Mouse (Mus musculus): Measurements from ENCODE around the gene Glod4. TPM values are rescaled to one million over a fixed set of nuclear protein-coding genes. Genes with fewer than 3 reads are reported as not detected.

The Glod4 gene
- total RNA-seq (2017): 57.1 and 60.8 TPM in 2 replicates

DNA sequence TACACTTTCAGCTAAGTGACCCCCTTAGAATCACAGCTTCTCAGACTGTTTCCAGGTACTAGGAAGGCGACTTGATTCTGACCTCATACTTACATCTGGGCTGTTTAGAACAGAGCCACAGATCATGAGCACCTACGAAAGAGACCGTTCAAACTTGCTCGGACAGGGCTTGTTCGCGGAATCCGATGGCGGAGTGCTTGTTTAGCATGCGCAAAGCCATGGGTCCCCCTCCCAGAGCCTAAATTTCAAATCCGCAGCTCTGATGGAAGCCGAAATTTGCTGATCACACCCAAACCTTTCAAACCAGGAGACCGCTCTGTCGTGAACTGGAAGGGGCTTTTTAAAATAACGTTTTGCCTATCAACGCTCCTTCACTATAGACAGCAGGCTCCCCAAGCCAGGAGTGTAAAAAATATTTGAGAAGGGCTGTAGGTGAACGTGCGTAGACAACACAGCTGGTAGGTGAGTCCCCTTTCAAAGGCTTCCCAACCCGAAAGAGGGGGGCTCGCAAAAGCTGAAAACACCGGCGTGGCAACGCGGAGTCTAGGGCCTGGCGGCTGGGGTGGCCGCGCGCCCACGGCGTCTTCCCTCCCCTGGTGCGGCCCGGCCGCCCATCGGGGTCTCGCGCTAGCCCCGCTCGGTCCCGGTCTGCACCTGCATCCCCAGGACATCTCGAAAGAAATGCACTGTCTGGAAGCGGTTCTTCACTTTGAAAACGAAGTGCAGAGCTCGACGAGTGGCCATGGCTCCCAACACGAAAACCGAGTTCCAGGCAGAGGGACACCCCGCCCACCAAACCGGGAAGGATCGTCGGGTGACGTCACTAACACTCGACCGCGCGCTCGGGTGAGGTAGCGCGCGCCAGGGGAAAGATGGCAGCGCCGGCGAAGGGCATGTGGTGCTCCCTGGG lies at the start of gene Glod4, which contains the start of gene Mrm3:
Glod4 (minus strand) TSS at position 825 of the 910 bp plus-strand sequence.
Mrm3 (plus strand) TSS at position 815 of the 910 bp plus-strand sequence.
- ATAC-seq (ENCODE audit: extremely low read depth, insufficient number of reproducible peaks, low FRiP score, poor library complexity, severe bottlenecking): peak; percentile 86

DNA sequence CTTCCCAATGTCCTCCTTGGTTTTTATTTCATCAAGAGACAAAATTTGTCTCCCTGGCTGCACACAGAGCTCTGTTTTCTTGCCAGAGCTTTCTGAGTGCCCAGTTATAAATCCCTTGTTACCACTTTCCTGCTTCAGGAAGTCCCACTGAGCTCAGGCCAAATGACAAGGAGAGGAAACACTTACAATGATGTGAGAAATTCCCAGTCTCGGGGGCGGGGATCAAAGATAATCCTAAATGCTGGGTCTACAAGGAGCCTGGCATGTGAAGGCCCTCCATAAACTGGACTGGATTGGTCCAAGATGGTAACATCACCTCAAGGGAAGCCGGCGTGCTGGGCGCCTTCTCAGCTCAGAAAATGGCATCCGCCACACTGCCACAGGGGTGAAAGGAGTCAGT lies 49.3 kb upstream of the Glod4 start:
- ATAC-seq (ENCODE audit: extremely low read depth, insufficient number of reproducible peaks, low FRiP score, poor library complexity, severe bottlenecking): no peak

DNA sequence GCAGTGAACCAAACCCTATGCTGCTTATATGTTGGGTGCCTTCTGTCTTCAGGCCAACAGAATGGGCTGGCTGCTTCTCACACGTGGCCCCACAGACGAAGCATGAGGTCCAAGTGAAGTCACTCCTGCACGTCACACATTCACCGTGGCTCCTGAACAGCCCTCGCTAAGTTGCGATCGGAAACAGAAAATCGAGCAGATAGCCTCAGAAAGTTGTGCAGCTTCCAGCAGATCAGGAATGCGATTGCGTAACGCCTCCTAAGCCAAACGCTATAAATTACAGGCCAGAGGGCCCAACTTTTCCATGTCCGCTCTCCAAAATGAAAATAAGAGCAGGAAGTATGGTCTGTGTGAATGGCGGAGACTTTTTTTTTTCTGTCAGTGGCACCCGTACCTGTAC lies 48.9 kb upstream of the Glod4 start:
- ATAC-seq (ENCODE audit: extremely low read depth, insufficient number of reproducible peaks, low FRiP score, poor library complexity, severe bottlenecking): no peak

DNA sequence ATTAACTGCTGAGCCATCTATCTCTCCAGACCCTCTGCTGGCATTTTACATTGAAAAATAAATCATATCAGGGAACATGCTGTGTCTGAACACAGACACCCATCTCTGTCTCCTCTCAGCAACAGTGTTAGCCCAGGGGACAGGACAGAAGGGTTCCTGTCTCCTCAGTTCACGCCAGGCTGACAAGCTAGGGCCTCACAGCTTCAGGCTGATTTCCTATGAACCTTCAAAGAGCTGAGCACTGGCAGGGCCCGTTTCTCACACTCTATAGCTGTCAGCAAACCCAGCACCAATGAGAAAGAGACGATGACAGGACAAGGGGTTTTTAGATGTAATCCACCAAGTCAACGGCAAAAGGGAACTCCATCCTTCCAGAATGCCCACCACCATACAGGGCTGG lies 48.4 kb upstream of the Glod4 start:
- no peak for ATAC-seq (ENCODE audit: extremely low read depth, insufficient number of reproducible peaks, low FRiP score, poor library complexity, severe bottlenecking)

DNA sequence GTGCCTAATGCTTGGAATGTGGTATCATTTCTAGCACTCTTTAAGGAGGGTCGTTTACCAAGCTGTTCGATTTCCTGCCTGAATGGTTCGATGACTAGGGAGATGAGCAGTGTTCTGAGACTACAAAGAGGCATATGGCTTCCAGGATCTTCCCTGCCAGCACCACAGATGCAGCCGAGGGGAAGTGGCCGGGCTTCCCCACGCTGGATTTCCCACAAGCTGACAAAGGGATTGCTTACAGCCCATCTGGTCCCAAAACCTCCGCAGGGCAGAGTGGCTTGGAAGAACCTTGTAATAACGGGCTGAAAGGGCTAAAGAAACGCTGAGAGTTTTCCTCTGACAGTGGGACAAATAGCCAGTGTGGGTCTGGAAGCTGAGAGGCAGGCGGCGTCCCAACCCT lies 46.8 kb upstream of the Glod4 start:
- no peak for ATAC-seq (ENCODE audit: extremely low read depth, insufficient number of reproducible peaks, low FRiP score, poor library complexity, severe bottlenecking)

DNA sequence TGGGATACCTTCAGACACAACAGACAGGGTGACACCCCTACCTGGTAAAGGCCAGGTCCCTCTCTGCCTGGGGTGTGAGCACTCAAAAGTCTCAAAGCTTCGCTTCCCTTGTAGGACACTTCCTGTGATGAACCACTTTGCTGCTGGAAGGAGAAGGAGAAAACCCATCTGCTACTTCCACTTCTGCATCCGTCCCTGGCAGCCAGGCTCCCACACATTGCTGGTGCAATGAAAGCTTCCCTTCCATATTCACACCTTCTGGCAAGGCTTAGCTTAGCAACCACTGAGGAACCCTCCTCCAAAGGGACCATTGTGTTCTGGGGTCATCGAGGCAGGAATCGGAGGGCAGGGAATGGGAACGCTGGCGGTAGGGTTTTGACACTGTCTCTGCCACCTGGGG lies 45.1 kb upstream of the Glod4 start:
- no peak for ATAC-seq (ENCODE audit: extremely low read depth, insufficient number of reproducible peaks, low FRiP score, poor library complexity, severe bottlenecking)

DNA sequence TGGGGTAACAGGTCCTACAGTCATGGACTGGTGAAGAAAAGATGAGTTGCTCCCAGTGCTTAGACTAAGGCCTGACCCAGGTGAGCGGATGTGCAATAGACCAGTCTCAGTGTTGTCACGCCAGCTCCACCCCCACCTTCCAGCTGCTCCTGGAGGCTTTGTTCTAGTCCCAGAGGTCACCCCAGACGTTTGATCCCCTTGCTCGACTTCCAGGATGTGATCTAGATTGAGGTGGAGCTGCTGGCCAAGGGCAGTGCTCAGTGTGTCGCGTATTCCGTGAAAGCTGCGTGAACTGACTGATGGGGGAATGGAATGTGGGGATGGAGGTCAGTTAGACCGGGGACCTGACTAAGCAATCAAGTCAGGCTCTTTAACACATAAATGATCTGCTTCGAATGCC lies 43.8 kb upstream of the Glod4 start:
- ATAC-seq (ENCODE audit: extremely low read depth, insufficient number of reproducible peaks, low FRiP score, poor library complexity, severe bottlenecking): no peak

DNA sequence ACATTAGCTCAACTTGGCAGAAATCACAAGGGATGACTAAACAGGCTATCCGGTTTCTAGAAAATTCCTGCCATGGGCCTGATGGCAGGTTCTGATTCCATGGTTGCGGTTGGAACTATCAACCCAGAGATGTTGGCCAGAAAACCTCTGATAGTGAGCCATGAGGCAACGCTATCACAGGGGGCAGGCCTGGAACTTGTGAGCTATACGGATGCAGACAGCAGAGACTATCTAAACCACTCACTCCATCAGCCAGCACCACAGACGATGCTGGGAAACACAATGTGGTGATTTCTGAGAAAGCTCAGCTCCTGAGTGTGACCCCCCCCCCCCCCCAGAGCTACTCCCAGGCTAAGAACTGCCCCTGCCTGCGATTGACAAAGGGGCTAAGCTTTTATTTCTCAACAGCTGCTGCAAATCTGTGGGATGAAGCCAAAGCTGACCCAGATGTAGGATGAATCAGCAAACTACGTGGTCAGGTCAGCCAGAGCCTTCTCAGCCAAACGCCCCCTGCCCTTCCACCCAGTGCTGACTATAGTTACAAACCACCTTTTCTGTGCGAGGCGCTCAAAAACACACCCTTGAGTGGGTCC lies 43.1 kb upstream of the Glod4 start:
- ATAC-seq (ENCODE audit: extremely low read depth, insufficient number of reproducible peaks, low FRiP score, poor library complexity, severe bottlenecking): no peak

DNA sequence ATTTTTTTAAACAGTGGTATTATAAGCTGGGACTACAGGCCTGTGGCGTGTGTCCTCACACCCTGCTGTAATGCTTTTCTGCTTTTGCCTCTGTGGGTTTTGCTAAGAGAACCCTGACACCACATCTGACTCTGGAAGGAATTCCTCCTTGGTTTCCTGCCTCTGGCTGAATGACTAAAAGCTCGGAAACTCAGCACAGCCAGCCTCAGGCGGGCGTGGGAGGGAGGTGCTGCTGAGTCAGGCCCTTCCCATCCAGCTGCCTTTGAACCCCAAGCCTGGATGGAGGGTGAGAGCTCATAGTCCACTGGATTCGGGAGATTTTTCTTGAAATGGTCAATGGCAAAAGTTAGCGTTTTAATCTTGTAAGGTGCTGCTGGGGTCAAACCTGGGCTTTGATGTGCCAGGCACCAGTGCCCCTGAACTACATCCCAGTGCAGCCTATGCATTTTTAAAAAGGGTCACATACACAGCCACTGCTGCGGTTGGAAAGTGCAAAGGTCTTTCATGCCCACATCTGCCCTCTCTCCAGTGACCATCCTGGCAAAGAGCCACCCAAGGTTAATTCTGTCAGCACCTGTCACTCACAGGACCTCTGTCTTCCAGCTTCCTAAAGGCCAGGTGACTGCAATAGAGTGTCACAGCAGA lies 42.0 kb upstream of the Glod4 start:
- ATAC-seq (ENCODE audit: extremely low read depth, insufficient number of reproducible peaks, low FRiP score, poor library complexity, severe bottlenecking): no peak

DNA sequence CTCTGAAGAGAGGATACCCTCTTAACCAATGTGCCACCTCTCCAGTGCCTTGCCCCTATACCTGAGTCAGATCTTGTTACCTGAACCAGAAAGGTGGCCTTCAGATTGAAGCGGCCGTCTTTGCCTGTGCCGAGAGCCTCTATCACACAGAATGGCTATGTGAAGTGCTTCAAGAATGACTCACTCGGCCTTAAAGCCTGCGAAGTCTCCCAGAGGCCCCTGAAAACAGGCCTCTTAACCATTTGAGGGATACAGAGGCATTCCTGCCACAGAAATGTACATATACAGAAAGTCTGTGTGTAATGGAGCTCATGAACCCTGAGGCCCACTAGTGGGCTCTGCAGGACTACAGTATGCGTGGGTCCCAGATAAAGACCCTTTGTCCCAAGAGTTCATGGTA lies 40.3 kb upstream of the Glod4 start:
- ATAC-seq (ENCODE audit: extremely low read depth, insufficient number of reproducible peaks, low FRiP score, poor library complexity, severe bottlenecking): no peak

DNA sequence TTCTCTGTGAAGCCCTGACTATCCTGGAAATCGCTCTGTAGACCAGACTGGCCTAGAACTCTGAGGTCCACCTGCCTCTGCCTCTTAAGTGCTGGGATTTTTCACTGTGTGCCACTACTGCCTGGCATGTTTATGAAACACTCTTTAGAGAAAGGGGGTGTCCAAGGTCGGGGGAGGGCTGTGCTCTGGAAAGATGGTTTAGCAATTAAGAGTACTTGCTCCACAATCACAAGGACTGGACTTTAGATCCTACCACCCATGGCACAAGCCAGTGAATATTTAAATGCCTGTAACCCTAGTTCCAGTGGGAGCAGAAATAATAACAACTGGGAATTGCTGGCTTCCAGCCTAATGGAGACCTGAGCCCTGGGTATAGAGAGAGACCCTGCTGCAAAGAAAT lies 36.4 kb upstream of the Glod4 start:
- ATAC-seq (ENCODE audit: extremely low read depth, insufficient number of reproducible peaks, low FRiP score, poor library complexity, severe bottlenecking): no peak

DNA sequence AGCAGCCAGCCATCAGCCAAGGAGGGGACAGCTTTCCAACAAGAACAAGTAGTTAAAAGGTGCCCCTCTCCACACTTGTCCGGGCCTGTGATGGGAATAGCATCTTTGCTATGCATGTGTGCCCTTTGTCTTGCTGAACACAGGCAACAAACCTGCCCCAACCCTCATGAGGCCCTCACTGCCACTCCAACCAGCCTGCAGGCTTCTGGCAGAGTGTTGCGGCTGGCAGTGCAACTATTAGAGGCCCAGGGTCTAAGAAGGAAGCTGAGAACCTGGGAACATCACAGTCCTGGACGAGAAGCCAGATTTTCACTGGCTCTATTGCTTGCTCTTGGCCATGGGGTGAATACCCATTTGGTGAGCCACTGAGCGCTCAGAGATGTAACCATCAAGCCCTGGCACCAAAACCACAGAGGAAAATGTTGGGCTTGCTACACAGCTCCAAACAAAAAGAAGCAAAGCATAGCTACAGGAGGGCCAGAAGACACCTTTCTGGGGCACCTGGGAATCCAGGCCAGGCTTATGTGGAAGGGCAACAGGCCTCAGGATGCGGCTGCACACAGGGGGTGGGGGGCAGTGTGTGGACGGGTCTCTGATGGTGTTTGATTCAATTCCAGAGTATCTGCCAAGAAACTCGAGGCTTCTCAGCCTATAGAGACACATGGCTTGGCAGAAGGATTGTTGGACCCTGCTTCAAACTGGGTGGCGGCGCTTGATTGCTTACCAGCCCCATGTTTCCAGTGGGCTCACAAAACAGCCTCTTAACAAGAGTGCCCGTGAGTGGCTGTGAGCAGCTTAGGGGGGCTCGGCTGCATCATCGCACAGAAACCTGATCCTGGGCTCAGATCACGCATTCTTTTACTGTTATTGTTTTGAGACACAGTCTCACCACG lies 35.7 kb upstream of the Glod4 start:
- ATAC-seq (ENCODE audit: extremely low read depth, insufficient number of reproducible peaks, low FRiP score, poor library complexity, severe bottlenecking): no peak

DNA sequence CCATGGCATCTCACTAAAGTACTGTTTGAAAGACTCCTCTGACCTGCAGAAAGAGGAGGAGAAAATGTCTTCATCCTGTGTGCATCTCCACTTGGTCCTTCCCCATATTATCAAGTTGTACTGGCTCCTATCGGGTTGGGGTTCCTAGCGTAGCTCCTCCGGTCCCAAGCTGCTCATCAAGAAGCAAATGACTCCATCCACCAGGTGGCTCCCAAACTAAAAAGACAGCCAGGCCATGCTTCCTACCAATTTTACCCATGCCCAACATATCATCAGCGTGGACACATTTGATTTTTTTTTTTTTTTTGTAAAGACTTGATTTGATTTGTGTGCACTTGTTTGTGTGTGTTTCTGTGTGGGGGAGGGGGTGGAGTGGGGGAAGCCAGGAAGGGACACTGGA lies 28.9 kb upstream of the Glod4 start:
- no peak for ATAC-seq (ENCODE audit: extremely low read depth, insufficient number of reproducible peaks, low FRiP score, poor library complexity, severe bottlenecking)

DNA sequence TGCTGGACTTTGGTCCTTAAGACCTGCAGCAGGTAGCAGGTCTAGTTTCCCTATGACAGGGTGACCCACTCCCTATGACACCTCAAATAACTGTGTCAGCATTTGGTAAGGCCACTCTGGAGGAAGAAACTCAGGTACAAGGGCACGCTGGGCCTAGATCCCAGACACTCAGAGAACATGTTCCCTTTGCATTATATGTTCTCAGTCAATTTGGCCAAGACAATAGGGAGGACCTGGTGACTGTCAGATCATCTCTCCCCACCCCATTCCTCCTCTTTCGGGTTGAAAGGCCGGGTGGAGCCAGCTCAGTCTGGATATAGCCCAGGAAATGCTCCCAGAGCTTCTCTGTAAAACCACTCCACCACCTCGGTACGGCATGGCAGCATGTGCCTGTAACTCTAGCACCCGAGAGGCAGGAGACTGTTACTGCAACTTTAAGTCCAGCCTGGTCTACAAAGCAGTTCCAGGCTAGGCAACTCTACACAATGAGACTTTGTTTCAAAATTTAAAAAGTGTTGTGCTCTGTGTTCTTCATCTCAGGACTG lies 25.1 kb upstream of the Glod4 start:
- no peak for ATAC-seq (ENCODE audit: extremely low read depth, insufficient number of reproducible peaks, low FRiP score, poor library complexity, severe bottlenecking)

DNA sequence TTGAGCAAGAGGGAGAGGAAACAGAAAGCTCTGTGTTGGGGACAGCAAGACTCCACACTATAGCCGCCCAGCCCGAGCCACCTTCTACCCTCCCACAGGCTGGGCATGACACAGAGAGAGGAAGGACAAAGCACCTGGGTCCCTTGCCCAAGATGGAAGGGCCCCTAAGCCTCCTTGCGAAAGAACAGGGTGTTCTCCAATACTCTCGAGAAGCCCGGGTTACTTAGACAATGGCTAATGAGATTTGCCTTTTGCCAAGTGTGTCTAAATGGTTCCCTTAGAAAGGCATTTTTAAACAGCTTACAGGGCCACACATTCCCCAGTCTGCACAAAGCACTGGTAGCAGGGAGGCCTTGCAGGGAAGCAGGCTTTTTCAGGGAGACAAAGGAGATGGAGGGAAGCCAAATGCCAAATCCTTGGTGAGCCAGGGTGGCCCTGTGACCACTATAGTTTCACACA lies 24.5 kb upstream of the Glod4 start:
- 0 out of 2 replicates have a peak, but pooled peaks have one; percentile 24 for ATAC-seq (ENCODE audit: extremely low read depth, insufficient number of reproducible peaks, low FRiP score, poor library complexity, severe bottlenecking)

DNA sequence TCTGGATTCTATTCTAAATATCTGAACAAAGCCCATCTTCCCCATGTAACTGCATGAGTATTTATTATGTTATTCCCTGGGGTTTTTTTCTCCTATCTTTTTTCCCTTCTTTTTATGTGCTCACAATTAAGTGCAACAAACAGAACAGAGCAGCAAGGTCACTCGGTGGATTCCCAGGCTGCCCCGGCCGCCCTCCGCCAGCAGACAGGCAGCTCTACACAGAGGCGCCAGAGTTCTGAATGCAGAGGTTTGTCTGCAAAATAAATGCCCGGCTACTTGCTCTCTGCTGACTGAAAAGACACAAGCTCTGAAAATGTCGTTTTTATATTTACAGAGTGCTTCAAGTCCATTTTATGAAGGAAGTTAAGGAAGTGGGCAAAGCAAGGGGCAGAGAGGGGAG lies 24.0 kb upstream of the Glod4 start:
- no peak for ATAC-seq (ENCODE audit: extremely low read depth, insufficient number of reproducible peaks, low FRiP score, poor library complexity, severe bottlenecking)

DNA sequence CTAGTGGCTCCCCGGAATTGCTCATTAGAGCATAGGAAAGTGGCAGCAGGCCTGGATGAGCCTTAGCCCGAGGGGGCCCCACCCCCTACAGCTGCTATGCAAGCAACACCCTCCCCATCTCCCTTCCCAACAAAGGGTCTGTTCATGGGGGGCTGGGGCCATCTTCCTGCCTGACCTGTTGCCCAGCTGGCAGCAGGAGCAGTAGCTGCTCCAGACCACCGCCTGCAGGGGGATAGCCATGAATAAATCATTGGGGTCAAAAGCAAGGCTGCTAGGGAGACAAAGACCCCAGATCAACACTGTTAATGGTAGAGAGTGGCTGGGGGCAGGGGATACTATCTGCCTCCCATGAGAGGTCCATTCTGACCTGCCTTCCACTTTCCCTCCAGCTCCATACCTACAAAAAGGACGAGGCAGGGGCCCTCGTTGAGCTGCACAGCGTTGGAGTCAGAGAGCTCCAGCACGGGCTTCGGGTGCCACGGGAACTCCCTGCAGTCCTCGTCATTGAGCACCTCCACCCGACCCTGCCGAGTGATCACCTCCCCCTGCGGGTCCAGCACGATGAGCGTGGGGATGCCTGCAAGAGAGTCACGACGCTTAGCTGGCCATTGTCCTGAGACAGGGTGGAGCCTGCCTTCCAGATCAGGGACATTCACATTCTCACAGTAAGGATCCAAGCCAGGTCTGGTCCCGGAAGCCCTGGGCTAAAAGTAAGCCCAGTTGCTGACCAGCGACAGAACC lies 19.3 kb upstream of the Glod4 start:
- no peak for ATAC-seq (ENCODE audit: extremely low read depth, insufficient number of reproducible peaks, low FRiP score, poor library complexity, severe bottlenecking)

DNA sequence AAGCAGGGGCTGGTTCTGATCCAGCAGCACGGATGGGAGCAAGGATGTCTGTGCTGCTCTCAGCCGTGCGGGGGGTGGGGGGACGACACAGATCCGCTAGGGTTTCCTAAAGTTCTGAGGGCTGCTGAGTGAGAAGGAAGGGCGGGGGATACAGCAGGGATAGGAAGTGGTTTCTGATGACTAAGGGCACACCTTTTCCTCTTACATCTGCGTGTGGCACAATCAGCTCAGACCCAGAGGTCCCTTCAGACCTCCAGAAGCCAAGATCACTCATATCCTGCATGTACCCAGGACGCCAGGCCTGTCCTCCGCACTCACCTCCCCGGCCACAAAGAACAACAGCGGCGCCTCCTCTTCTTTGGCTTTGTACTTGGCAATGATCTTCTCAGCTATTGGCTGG lies 17.7 kb upstream of the Glod4 start:
- ATAC-seq (ENCODE audit: extremely low read depth, insufficient number of reproducible peaks, low FRiP score, poor library complexity, severe bottlenecking): peak; percentile 57
